Mouse (Mus musculus) lung, embryonic 16.5 days (tissue): ENCODE measurements around the gene Fbxo47. TPM values are rescaled to one million over a fixed set of nuclear protein-coding genes. Genes with fewer than 3 reads are reported as not detected.
A peak's percentile ranks its signal among the peaks of the same experiment; 100 is the strongest.

Experiments
- ATAC-seq: fragments of 200-750 bp; cut with Nextera tagmentation; 2 replicates; pipeline ENCODE4 v1.8.0; 2017; ENCODE audit warnings: low read depth, mild to moderate bottlenecking, moderate library complexity
- H3K27ac ChIP-seq: fragments of 300-500 bp; sonication (generic); 2 replicates; pipeline ENCODE4 v1.5.1; 2014; ENCODE audit warnings: mild to moderate bottlenecking, control low read depth, low read length
- H3K27me3 ChIP-seq: fragments of 300-500 bp; sonication (generic); 2 replicates; pipeline ENCODE4 v1.6.1; 2014; ENCODE audit warnings: low read depth, low read length, mixed read lengths; ENCODE audit not compliant: control insufficient read depth, insufficient read depth
- H3K36me3 ChIP-seq: fragments of 300-500 bp; sonication (generic); 2 replicates; pipeline ENCODE4 v1.6.1; 2014; ENCODE audit warnings: low read length; ENCODE audit not compliant: control insufficient read depth, insufficient read depth
- H3K4me1 ChIP-seq: fragments of 300-500 bp; sonication (generic); replicated peaks from 2 replicates; pipeline ENCODE4 v1.6.1; 2014; ENCODE audit warnings: low read length, mixed read lengths; ENCODE audit not compliant: control insufficient read depth, insufficient read depth
- H3K4me2 ChIP-seq: fragments of 300-500 bp; sonication (generic); 2 replicates; pipeline ENCODE4 v1.6.1; 2014; ENCODE audit warnings: low read depth, low read length, control low read depth
- H3K4me3 ChIP-seq: fragments of 300-500 bp; sonication (generic); 2 replicates; pipeline ENCODE4 v1.5.1; 2014; ENCODE audit warnings: mild to moderate bottlenecking, low read length, control low read depth
- H3K9ac ChIP-seq: fragments of 300-500 bp; sonication (generic); 2 replicates; pipeline ENCODE4 v1.6.1; 2014; ENCODE audit warnings: low read length, control low read depth
- H3K9me3 ChIP-seq: fragments of 300-500 bp; sonication (generic); 2 replicates; pipeline ENCODE4 v1.6.1; 2016; ENCODE audit warnings: low read length; ENCODE audit not compliant: control insufficient read depth
- WGBS: fragments of 180-500 bp; shearing (Covaris S2); extraction: QIAGEN DNeasy Blood & Tissue Kit; methylation state at CpG from one replicate; pipeline ENCODE4 v1.1.7; 2014; 5-methylcytosine and 5-hydroxymethylcytosine counted together
- polyA plus RNA-seq: library from polyadenylated mRNA; unstranded; fragments of >200 nt; fragmentation: Nextera tagmentation; extraction: Ambion mirVana; gene quantifications from 2 replicates; pipeline ENCODE4 v1.2.1, GENCODE M21; 2015

Fbxo47 gene
- polyA plus RNA-seq, 1 experiment from 2014 or later, result 0.36 TPM

- Histone ChIP-seq H3K27me3 (no peaks in the 10 kb centered on the region), H3K36me3 (peaks cover 12% of the 10 kb centered on the region), H3K9me3 (no peaks in the 10 kb centered on the region), H3K4me2 (no peak overlapping the region), H3K9ac (no peak overlapping the region), H3K4me3 (no peak overlapping the region), H3K4me1 (peaks cover 27% of the 10 kb centered on the region), H3K27ac (no peak overlapping the region)
- 89% methylated on average over 8 of the region's 8 CpGs for WGBS
- no peak for ATAC-seq
Observed at GRCm38 (mm10) chr11:97821401-97822064, 62.4 kb downstream of the Fbxo47 start.

- no peaks in the 10 kb centered on the region for H3K27me3 ChIP-seq
- 40% methylated on average over 4 of the region's 4 CpGs for WGBS
- H3K4me1 ChIP-seq, result peaks cover 34% of the 10 kb centered on the region
- no peak overlapping the region for H3K4me3 ChIP-seq
- H3K27ac ChIP-seq, result no peak overlapping the region
- ATAC-seq, result no peak
- no peak overlapping the region for H3K4me2 ChIP-seq
- peaks cover 16% of the 10 kb centered on the region for H3K36me3 ChIP-seq
- H3K9ac ChIP-seq, result no peak overlapping the region
- H3K9me3 ChIP-seq, result no peaks in the 10 kb centered on the region
Observed at GRCm38 (mm10) chr11:97820840-97821239, 63.1 kb downstream of the Fbxo47 start.

- 63% methylated on average over 5 of the region's 5 CpGs for WGBS
- Histone ChIP-seq H3K9me3 (no peaks in the 10 kb centered on the region), H3K9ac (no peak overlapping the region), H3K27me3 (no peaks in the 10 kb centered on the region), H3K4me1 (peaks cover 43% of the 10 kb centered on the region), H3K36me3 (peaks cover 15% of the 10 kb centered on the region), H3K27ac (no peak overlapping the region), H3K4me2 (no peak overlapping the region), H3K4me3 (no peak overlapping the region)
- ATAC-seq, result no peak
Observed at GRCm38 (mm10) chr11:97819923-97820322, 64.0 kb downstream of the Fbxo47 start.

- ATAC-seq, result no peak
- Histone ChIP-seq H3K36me3 (peaks cover 18% of the 10 kb centered on the region), H3K27me3 (no peaks in the 10 kb centered on the region), H3K4me3 (no peak overlapping the region), H3K9ac (no peak overlapping the region; the same call in 1 of the 2 replicates), H3K4me1 (peaks cover 46% of the 10 kb centered on the region), H3K27ac (peak overlapping the region; percentile 90), H3K9me3 (no peaks in the 10 kb centered on the region), H3K4me2 (no peak overlapping the region)
- WGBS, result 40% methylated on average over 4 of the region's 4 CpGs
Observed at GRCm38 (mm10) chr11:97819102-97819501, 64.9 kb downstream of the Fbxo47 start.

GRCm38 (mm10) chr11:97818571-97818970, 65.4 kb downstream of the Fbxo47 start:
- Histone ChIP-seq H3K27me3 (no peaks in the 10 kb centered on the region), H3K4me3 (no peak overlapping the region), H3K4me1 (peaks cover 51% of the 10 kb centered on the region), H3K27ac (peak overlapping the region; percentile 90), H3K4me2 (peak overlapping the region; percentile 6; the same call in 1 of the 2 replicates), H3K9me3 (no peaks in the 10 kb centered on the region), H3K9ac (peak overlapping the region; percentile 49), H3K36me3 (peaks cover 18% of the 10 kb centered on the region)
- WGBS, result 6% methylated on average over 4 of the region's 4 CpGs
- peak; percentile 78 for ATAC-seq

GRCm38 (mm10) chr11:97818003-97818402, 66.0 kb downstream of the Fbxo47 start:
- no peak overlapping the region for H3K4me3 ChIP-seq

GRCm38 (mm10) chr11:97817379-97817778, 66.6 kb downstream of the Fbxo47 start:
- ATAC-seq, result no peak
- Histone ChIP-seq H3K9ac (no peak overlapping the region), H3K4me3 (no peak overlapping the region), H3K36me3 (peaks cover 16% of the 10 kb centered on the region; the same call in 1 of the 2 replicates), H3K27me3 (no peaks in the 10 kb centered on the region), H3K27ac (peak overlapping the region; percentile 55), H3K9me3 (no peaks in the 10 kb centered on the region), H3K4me1 (peaks cover 63% of the 10 kb centered on the region), H3K4me2 (no peak overlapping the region)
- WGBS, result 29% methylated on average over 5 of the region's 5 CpGs

More at GRCm38 (mm10) chr11:97818003-97818402, 66.0 kb downstream of the Fbxo47 start:
- H3K27me3 ChIP-seq, result no peaks in the 10 kb centered on the region
- peak overlapping the region; percentile 6; the same call in 1 of the 2 replicates for H3K4me2 ChIP-seq
- ATAC-seq, result no peak
- H3K36me3 ChIP-seq, result peaks cover 18% of the 10 kb centered on the region
- 57% methylated on average over 6 of the region's 6 CpGs for WGBS
- H3K27ac ChIP-seq, result peak overlapping the region; percentile 90
- H3K4me1 ChIP-seq, result peaks cover 57% of the 10 kb centered on the region
- H3K9ac ChIP-seq, result 0 out of 2 replicates have a peak overlapping the region, but pooled peaks have one; percentile 13
- H3K9me3 ChIP-seq, result no peaks in the 10 kb centered on the region

- Histone ChIP-seq H3K27ac (peak overlapping the region; percentile 80), H3K27me3 (no peaks in the 10 kb centered on the region), H3K4me1 (peaks cover 68% of the 10 kb centered on the region), H3K36me3 (peaks cover 16% of the 10 kb centered on the region; the same call in 1 of the 2 replicates), H3K4me2 (no peak overlapping the region), H3K9me3 (no peaks in the 10 kb centered on the region), H3K9ac (peak overlapping the region; percentile 27; the same call in 1 of the 2 replicates), H3K4me3 (no peak overlapping the region)
- no peak for ATAC-seq
- 38% methylated on average over 9 of the region's 9 CpGs for WGBS
Observed at GRCm38 (mm10) chr11:97816916-97817315, 67.0 kb downstream of the Fbxo47 start.

GRCm38 (mm10) chr11:97816176-97816575, 67.8 kb downstream of the Fbxo47 start:
- peaks cover 14% of the 10 kb centered on the region; the same call in 1 of the 2 replicates for H3K36me3 ChIP-seq

More at GRCm38 (mm10) chr11:97816176-97816575, 67.8 kb downstream of the Fbxo47 start:
- no peaks in the 10 kb centered on the region for H3K9me3 ChIP-seq
- H3K4me1 ChIP-seq, result peaks cover 75% of the 10 kb centered on the region
- no peak overlapping the region for H3K4me3 ChIP-seq
- WGBS, result 70% methylated on average over 5 of the region's 5 CpGs
- peak overlapping the region; percentile 55 for H3K27ac ChIP-seq
- no peak overlapping the region for H3K4me2 ChIP-seq
- no peaks in the 10 kb centered on the region for H3K27me3 ChIP-seq
- peak overlapping the region; percentile 13; the same call in 1 of the 2 replicates for H3K9ac ChIP-seq
- ATAC-seq, result no peak
